In the genomic region with DNA sequence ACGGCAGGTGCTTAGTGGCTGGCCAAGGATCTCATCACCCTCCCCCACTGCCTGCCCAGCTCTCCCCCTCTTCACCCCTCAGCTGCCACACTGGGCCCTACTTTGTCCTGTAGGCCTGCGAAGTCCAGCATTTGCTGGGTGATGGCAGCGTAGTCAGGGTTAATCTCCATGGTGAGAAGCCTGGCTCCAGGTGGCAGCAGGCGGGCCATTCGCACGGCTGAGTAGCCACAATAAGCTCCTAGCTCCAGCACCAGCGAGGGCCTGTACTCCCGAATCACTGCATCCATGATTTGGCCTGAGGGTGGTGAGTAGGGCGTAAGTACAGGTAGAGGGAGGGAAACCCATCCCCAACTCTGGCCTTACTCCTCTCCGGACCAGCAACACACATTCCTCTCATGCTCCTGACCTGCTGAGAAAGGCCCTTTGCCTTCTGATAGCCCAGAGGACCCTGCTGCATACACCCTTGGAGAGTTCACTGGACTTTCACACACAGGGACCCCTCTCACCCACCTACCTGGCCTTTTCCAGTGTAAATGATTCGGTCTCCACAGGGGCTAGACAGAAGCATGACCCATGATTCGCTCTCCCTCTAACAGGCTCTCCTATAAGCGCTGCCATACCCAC, we compare ENCODE assay signal across 8 mouse cellular contexts. TPM values are rescaled to one million over a fixed set of nuclear protein-coding genes. Genes with fewer than 3 reads are reported as not detected.
DNase-seq lines count a peak whose midpoint lies in the region; ATAC-seq and TF ChIP-seq lines count a peak whose summit lies in the region.

No protein-coding gene starts in this region.

- H3K4me3 ChIP-seq in forebrain, embryonic 10.5 days = no peak overlapping the region
- H3K4me3 ChIP-seq in forebrain, postnatal 0 days (ENCODE audit: low read depth, low read length) = no peak overlapping the region

- 66% methylated on average over 13 of the region's 13 CpGs for WGBS in forebrain, embryonic 10.5 days
- WGBS in forebrain, postnatal 0 days = 55% methylated on average over 13 of the region's 13 CpGs

- H3K9me3 ChIP-seq in forebrain, embryonic 10.5 days = no peaks in the 10 kb centered on the region
- no peaks in the 10 kb centered on the region for H3K9me3 ChIP-seq in forebrain, postnatal 0 days (ENCODE audit: low read length)

- H3K4me1 ChIP-seq in forebrain, embryonic 10.5 days = peaks cover 42% of the 10 kb centered on the region
- H3K4me1 ChIP-seq in forebrain, postnatal 0 days (ENCODE audit: insufficient read depth) = no peaks in the 10 kb centered on the region

- H3K27me3 ChIP-seq in forebrain, embryonic 10.5 days (ENCODE audit: poor library complexity, severe bottlenecking) = no peaks in the 10 kb centered on the region
- H3K27me3 ChIP-seq in forebrain, postnatal 0 days (ENCODE audit: insufficient read depth, low read length) = no peaks in the 10 kb centered on the region

- no peak for TF ChIP-seq CTCF in forebrain, postnatal 0 days (IDR thresholded peaks at IDR 0.05; ENCODE audit: low read depth)

- H3K9ac ChIP-seq in forebrain, postnatal 0 days = no peak overlapping the region

- H3K4me2 ChIP-seq in forebrain, postnatal 0 days (ENCODE audit: low read depth) = no peak overlapping the region

- H3K27ac ChIP-seq in forebrain, embryonic 10.5 days = peak overlapping the region; percentile 37
- H3K27ac ChIP-seq in forebrain, postnatal 0 days (ENCODE audit: low read depth, low read length) = no peak overlapping the region

- ATAC-seq in forebrain, postnatal 0 days = no peak

- no peak for DNase-seq in forebrain, embryonic 10.5 days (ENCODE audit: extremely low spot score, low spot score)
- DNase-seq in forebrain, postnatal 0 days = no peak
- DNase-seq in thymus, postnatal 4 days = peak; percentile 6
- DNase-seq in thymus, postnatal 10 days (ENCODE audit: low spot score in 2 of 2) = no peak
- peak; percentile 78 to 84 for DNase-seq in kidney, postnatal 36 days
- no peak for DNase-seq in lung, postnatal 25 days (ENCODE audit: low spot score)
- no peak for DNase-seq in gastrocnemius, postnatal 36 days
- no peak for DNase-seq in thymus, postnatal 0 days (ENCODE audit: low spot score)

- peaks cover 82% of the 10 kb centered on the region for H3K36me3 ChIP-seq in forebrain, embryonic 10.5 days (replicated peaks)
- H3K36me3 ChIP-seq in forebrain, postnatal 0 days (ENCODE audit: insufficient read depth) = peaks cover 48% of the 10 kb centered on the region

- intact Hi-C loops in gastrocnemius, postnatal 36 days (cut with DNase I) = no loop called here

RNA-seq across cellular contexts. Expression of a gene that starts 15.0 kb away (rescaled TPM):
- 31.6 and 35.1 TPM in 2 replicates for polyA plus RNA-seq in forebrain, embryonic 10.5 days (2016; fragmentation: Nextera tagmentation; extraction: Ambion mirVana)
- total RNA-seq in forebrain, postnatal 0 days (2014; rRNA removed) = 9.7 and 11.5 TPM in 2 replicates
- 28.0 and 34.4 TPM in 2 replicates for polyA plus RNA-seq in forebrain, postnatal 0 days (2015; fragmentation: Nextera tagmentation; extraction: Ambion mirVana)
- total RNA-seq in gastrocnemius, postnatal 36 days (2021) = 10 to 100 TPM; 16.4 to 17.6 TPM
- polyA plus RNA-seq in thymus, postnatal 0 days (2015; fragmentation: Nextera tagmentation; extraction: Ambion mirVana) = 11.3 and 12.3 TPM in 2 replicates

RNA-seq across cellular contexts. Expression of a gene that starts 15.5 kb away (rescaled TPM):
- 58.1 and 60.1 TPM in 2 replicates for polyA plus RNA-seq in forebrain, embryonic 10.5 days (2016; fragmentation: Nextera tagmentation; extraction: Ambion mirVana)
- 65.6 and 68.4 TPM in 2 replicates for total RNA-seq in forebrain, postnatal 0 days (2014; rRNA removed)
- polyA plus RNA-seq in forebrain, postnatal 0 days (2015; fragmentation: Nextera tagmentation; extraction: Ambion mirVana) = 79.9 and 105 TPM in 2 replicates
- total RNA-seq in gastrocnemius, postnatal 36 days (2021) = 10 to 100 TPM; 35.4 to 38.4 TPM
- 73.8 and 83.6 TPM in 2 replicates for polyA plus RNA-seq in thymus, postnatal 0 days (2015; fragmentation: Nextera tagmentation; extraction: Ambion mirVana)

Comparison
In these comparisons a context has a peak if more than half of its experiments do, and no peak if none do; other contexts are left out.
1. DNase-seq: peak in thymus, postnatal 4 days (single experiment) and kidney, postnatal 36 days (2 of 2); none in forebrain, embryonic 10.5 days (single experiment), forebrain, postnatal 0 days (single experiment), thymus, postnatal 10 days (0 of 2), lung, postnatal 25 days (single experiment), gastrocnemius, postnatal 36 days (0 of 2) and thymus, postnatal 0 days (single experiment).